In genomic region chr4:71291741-71292149, GRCm38 (mm10) we compare ENCODE assay signal across 8 mouse cellular contexts.
DNase-seq lines count a peak whose midpoint lies in the region; ATAC-seq lines count a peak whose summit lies in the region.

No protein-coding gene starts in this region.

- peaks cover 4% of the 10 kb centered on the region; the same call in 1 of the 2 replicates for H3K9me3 ChIP-seq in heart, embryonic 16.5 days (replicated peaks; ENCODE audit: control insufficient read depth, low read length)
- peaks cover 4% of the 10 kb centered on the region for H3K9me3 ChIP-seq in megakaryocyte, embryonic 14.5 days
- H3K9me3 ChIP-seq in midbrain, embryonic 10.5 days (replicated peaks) = peaks cover 36% of the 10 kb centered on the region

- ATAC-seq in heart, embryonic 16.5 days (replicated peaks; ENCODE audit: extremely low read depth, insufficient read depth, low FRiP score) = no peak

- WGBS in heart, embryonic 16.5 days = 69% methylated on average over 10 of the region's 10 CpGs
- 89% methylated on average over 10 of the region's 10 CpGs for WGBS in midbrain, embryonic 10.5 days

- H3K36me3 ChIP-seq in heart, embryonic 16.5 days (ENCODE audit: control insufficient read depth, insufficient read depth) = no peaks in the 10 kb centered on the region
- H3K36me3 ChIP-seq in megakaryocyte, embryonic 14.5 days (replicated peaks; ENCODE audit: low read length) = no peaks in the 10 kb centered on the region
- H3K36me3 ChIP-seq in midbrain, embryonic 10.5 days = no peaks in the 10 kb centered on the region

- H3K4me2 ChIP-seq in heart, embryonic 16.5 days (ENCODE audit: low read depth, low read length) = peak overlapping the region; percentile 1; the same call in 1 of the 2 replicates

- H3K4me3 ChIP-seq in heart, embryonic 16.5 days (ENCODE audit: low read length) = peak overlapping the region; percentile 9; the same call in 1 of the 2 replicates
- H3K4me3 ChIP-seq in megakaryocyte, embryonic 14.5 days (replicated peaks) = peak overlapping the region; percentile 90
- no peak overlapping the region for H3K4me3 ChIP-seq in midbrain, embryonic 10.5 days

- no peaks in the 10 kb centered on the region for H3K27me3 ChIP-seq in heart, embryonic 16.5 days (ENCODE audit: control insufficient read depth, insufficient read depth, low read length)
- H3K27me3 ChIP-seq in megakaryocyte, embryonic 14.5 days (replicated peaks) = no peaks in the 10 kb centered on the region
- H3K27me3 ChIP-seq in midbrain, embryonic 10.5 days (ENCODE audit: low read depth, poor library complexity, severe bottlenecking) = no peaks in the 10 kb centered on the region

- no peak overlapping the region for H3K27ac ChIP-seq in heart, embryonic 16.5 days (ENCODE audit: low read length)
- no peak overlapping the region for H3K27ac ChIP-seq in midbrain, embryonic 10.5 days (replicated peaks)

- no peaks in the 10 kb centered on the region for H3K4me1 ChIP-seq in heart, embryonic 16.5 days (ENCODE audit: control insufficient read depth, insufficient read depth, low read length)
- H3K4me1 ChIP-seq in megakaryocyte, embryonic 14.5 days = peaks cover 23% of the 10 kb centered on the region
- no peaks in the 10 kb centered on the region for H3K4me1 ChIP-seq in midbrain, embryonic 10.5 days

- peak; percentile 91 for DNase-seq in 416B (ENCODE audit: low read depth)
- peak; percentile 50 to 51 for DNase-seq in CD8-positive naive resting alpha-beta T cell, adult 2 months (ENCODE audit: low read depth in 2 of 2, low spot score in 2 of 2)
- DNase-seq in adipocyte (ENCODE audit: low spot score) = no peak
- DNase-seq in urinary bladder, postnatal 14 days (ENCODE audit: low spot score) = no peak
- no peak for DNase-seq in embryo, embryonic 10.5 days (ENCODE audit: low spot score)
- DNase-seq in midbrain, embryonic 10.5 days (ENCODE audit: low spot score) = no peak

- no peak overlapping the region for H3K9ac ChIP-seq in heart, embryonic 16.5 days (ENCODE audit: low read length)

Comparison
In these comparisons a context has a peak if more than half of its experiments do, and no peak if none do; other contexts are left out.
1. DNase-seq: peak in 416B (single experiment) and CD8-positive naive resting alpha-beta T cell, adult 2 months (2 of 2); none in adipocyte (single experiment), urinary bladder, postnatal 14 days (single experiment), embryo, embryonic 10.5 days (single experiment) and midbrain, embryonic 10.5 days (single experiment).